Mouse (Mus musculus) liver, embryonic 14.5 days (tissue): ENCODE measurements at regions not wholly inside any gene's neighbourhood (a gene's known extent, or its start where the extent isn't known, plus 50 kb on each side); places are given as distances from the start of the nearest gene placed in this dataset.

Experiments used
- ATAC-seq: fragments of 200-750 bp; cut with Nextera tagmentation; 2 replicates; pipeline ENCODE4 v1.8.0; 2017; ENCODE audit warnings: moderate number of reproducible peaks, mild to moderate bottlenecking, moderate library complexity; ENCODE audit not compliant: insufficient read depth
- DNase-seq, 3 experiments: peaks; one replicate each; pipeline ENCODE4 v3.0.0-alpha.2; 2012 to 2013; ENCODE audit warnings: low read depth in 3 of 3, low spot score in 3 of 3
- H3K27ac ChIP-seq: fragments of 300-500 bp; sonication (generic); 2 replicates; pipeline ENCODE4 v1.5.1; 2014; ENCODE audit warnings: moderate library complexity, mild to moderate bottlenecking, control low read depth, inconsistent platforms
- H3K27me3 ChIP-seq: fragments of 300-500 bp; sonication (generic); 2 replicates; pipeline ENCODE4 v1.6.1; 2014; ENCODE audit warnings: mild to moderate bottlenecking, low read length, moderate library complexity; ENCODE audit not compliant: control insufficient read depth, insufficient read depth
- H3K36me3 ChIP-seq: fragments of 300-500 bp; sonication (generic); replicated peaks from 2 replicates; pipeline ENCODE4 v1.6.1; 2014; ENCODE audit warnings: low read depth; ENCODE audit not compliant: control insufficient read depth, insufficient read depth
- H3K4me1 ChIP-seq, 2 experiments: fragments of 200-500 bp in 1 of 2; fragments of 300-500 bp in 1 of 2; sonication (generic) in 1 of 2; replicated peaks; 2 replicates each; pipeline ENCODE4 v1.6.1; 2012 to 2014; ENCODE audit warnings: antibody characterized with exemption in 1 of 2, inconsistent platforms in 1 of 2, low read length in 1 of 2; ENCODE audit not compliant: control insufficient read depth in 2 of 2, insufficient read depth in 2 of 2
- H3K4me2 ChIP-seq: fragments of 300-500 bp; sonication (generic); 2 replicates; pipeline ENCODE4 v1.6.1; 2014; ENCODE audit warnings: low read depth, mild to moderate bottlenecking, control low read depth, moderate library complexity
- H3K4me3 ChIP-seq, 2 experiments: fragments of 200-500 bp in 1 of 2; fragments of 300-500 bp in 1 of 2; sonication (generic) in 1 of 2; 2 replicates each; pipeline ENCODE4 v1.5.1; 2012 to 2014; ENCODE audit warnings: low read depth in 2 of 2, low read length in 2 of 2, mild to moderate bottlenecking in 2 of 2, control low read depth in 1 of 2, inconsistent platforms in 1 of 2, moderate library complexity in 1 of 2; ENCODE audit not compliant: insufficient read depth in 1 of 2
- H3K9ac ChIP-seq: fragments of 300-500 bp; sonication (generic); replicated peaks from 2 replicates; pipeline ENCODE4 v1.6.1; 2014; ENCODE audit warnings: mild to moderate bottlenecking, control low read depth, moderate library complexity
- H3K9me3 ChIP-seq: fragments of 300-500 bp; sonication (generic); 2 replicates; pipeline ENCODE4 v1.6.1; 2016; ENCODE audit warnings: low read length, mixed read lengths; ENCODE audit not compliant: control insufficient read depth
- CTCF ChIP-seq: IDR thresholded peaks from 2 replicates; pipeline ENCODE4 v1.5.1; 2016; ENCODE audit warnings: antibody characterized with exemption, low read depth, control low read depth
- EP300 ChIP-seq: IDR thresholded peaks from 2 replicates; pipeline ENCODE4 v1.6.1; 2016; ENCODE audit warnings: antibody characterized with exemption, low read depth
- WGBS: fragments of 180-500 bp; shearing (Covaris S2); extraction: QIAGEN DNeasy Blood & Tissue Kit; methylation state at CpG from one replicate; pipeline ENCODE4 v1.1.7; 2014; ENCODE audit not compliant: insufficient replicate concordance; 5-methylcytosine and 5-hydroxymethylcytosine counted together

DNA sequence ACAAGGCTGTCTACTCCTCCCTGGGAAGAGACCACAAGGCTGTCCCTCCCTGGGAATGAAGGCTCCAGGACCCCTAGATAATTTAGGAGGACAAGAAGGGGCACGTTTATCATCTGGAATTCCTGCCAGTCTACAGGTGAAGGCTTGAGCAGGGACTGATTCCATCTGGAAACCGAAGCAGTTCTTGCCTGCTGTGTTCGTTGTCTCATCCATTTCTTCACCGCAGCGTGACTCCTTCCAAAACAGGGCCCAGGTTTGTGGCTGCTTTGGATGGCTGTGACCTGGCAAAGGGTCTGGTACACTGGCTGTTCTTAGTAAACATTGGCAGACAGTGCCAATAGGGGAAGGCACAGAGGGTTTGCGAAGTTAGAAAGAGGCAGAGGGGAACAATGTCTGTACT is 80.8 kb upstream of the Gmds start:
- 62% methylated on average over 6 of the region's 6 CpGs for WGBS
- no peaks in the 10 kb centered on the region for H3K9me3 ChIP-seq
- no peaks in the 10 kb centered on the region for H3K27me3 ChIP-seq
- H3K4me2 ChIP-seq: no peak overlapping the region
- H3K9ac ChIP-seq: no peak overlapping the region
- DNase-seq (no peak), ATAC-seq (no peak)
- H3K4me3 ChIP-seq: no peak overlapping the region
- no peak overlapping the region for H3K27ac ChIP-seq
- no peaks in the 10 kb centered on the region for H3K4me1 ChIP-seq
- TF ChIP-seq EP300: no peak
- TF ChIP-seq CTCF: no peak
- no peaks in the 10 kb centered on the region for H3K36me3 ChIP-seq

GRCm38 (mm10) chr13:32418655-32419054 is 80.1 kb upstream of the Gmds start:
- Histone ChIP-seq H3K36me3 (no peaks in the 10 kb centered on the region), H3K4me1 (no peaks in the 10 kb centered on the region), H3K4me2 (no peak overlapping the region), H3K9ac (no peak overlapping the region), H3K27me3 (no peaks in the 10 kb centered on the region), H3K27ac (no peak overlapping the region), H3K9me3 (no peaks in the 10 kb centered on the region), H3K4me3 (no peak overlapping the region)
- DNase-seq: no peak
- TF ChIP-seq EP300: no peak
- TF ChIP-seq CTCF: no peak
- WGBS: 47% methylated on average over 2 of the region's 2 CpGs
- ATAC-seq: no peak

DNA sequence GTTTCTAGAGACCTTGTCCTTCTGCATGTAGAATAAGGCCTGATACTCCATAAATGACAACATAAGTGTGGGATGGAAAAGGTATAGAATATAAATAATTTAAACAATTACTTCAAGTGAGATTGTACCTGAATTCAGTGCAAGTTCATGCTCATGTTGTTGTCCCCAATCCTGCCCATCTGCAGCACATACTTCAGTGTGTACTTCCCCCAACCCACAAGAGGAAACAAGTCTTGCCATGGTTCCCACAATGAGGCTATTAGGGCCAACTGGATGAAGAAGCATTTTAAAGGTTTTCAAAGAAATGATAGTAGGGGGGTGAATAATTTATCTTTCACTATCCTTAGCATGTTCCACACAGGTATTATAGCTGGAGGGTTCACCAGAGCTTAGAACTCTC is 79.4 kb upstream of the Gmds start:
- DNase-seq (no peak), ATAC-seq (no peak)
- Histone ChIP-seq H3K9me3 (no peaks in the 10 kb centered on the region), H3K9ac (no peak overlapping the region), H3K4me3 (no peak overlapping the region), H3K36me3 (no peaks in the 10 kb centered on the region), H3K4me1 (no peaks in the 10 kb centered on the region), H3K27me3 (no peaks in the 10 kb centered on the region), H3K4me2 (no peak overlapping the region), H3K27ac (no peak overlapping the region)
- no peak for TF ChIP-seq EP300
- no peak for TF ChIP-seq CTCF

GRCm38 (mm10) chr13:32411287-32411935 is 72.9 kb upstream of the Gmds start:
- no peaks in the 10 kb centered on the region for H3K9me3 ChIP-seq
- DNase-seq (peak; percentile 9 to 20 (median 9)), ATAC-seq (no peak)

DNA sequence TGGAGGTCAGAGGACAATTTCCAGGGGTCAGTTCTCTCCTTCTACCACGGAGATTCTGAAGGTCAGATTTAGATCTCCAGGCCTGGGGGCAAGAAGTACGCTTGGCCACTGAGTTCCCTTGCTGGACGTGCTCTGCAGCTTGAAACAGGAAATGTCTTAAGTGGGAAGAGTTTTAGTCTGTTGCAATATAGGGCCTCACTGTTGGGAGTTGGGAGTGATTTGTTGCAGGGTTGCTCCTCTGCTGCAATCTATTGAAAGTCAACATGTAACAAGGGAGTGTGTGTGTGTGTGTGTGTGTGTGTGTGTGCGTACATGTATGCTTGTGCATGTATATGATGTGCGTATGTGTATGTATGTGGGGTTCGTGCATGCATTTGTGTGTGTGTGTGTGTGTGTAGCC is 71.5 kb upstream of the Gmds start:
- Histone ChIP-seq H3K9me3 (no peaks in the 10 kb centered on the region), H3K36me3 (no peaks in the 10 kb centered on the region), H3K4me2 (no peak overlapping the region), H3K9ac (no peak overlapping the region), H3K27ac (no peak overlapping the region), H3K27me3 (no peaks in the 10 kb centered on the region), H3K4me1 (no peaks in the 10 kb centered on the region), H3K4me3 (no peak overlapping the region)
- TF ChIP-seq EP300: no peak
- no peak for TF ChIP-seq CTCF
- DNase-seq (no peak), ATAC-seq (no peak)
- WGBS: 50% methylated on average over 6 of the region's 6 CpGs

More at GRCm38 (mm10) chr13:32411287-32411935, 72.9 kb upstream of the Gmds start:
- 40% methylated on average over 14 of the region's 14 CpGs for WGBS
- H3K9ac ChIP-seq: no peak overlapping the region
- no peaks in the 10 kb centered on the region for H3K4me1 ChIP-seq
- no peak overlapping the region for H3K27ac ChIP-seq
- H3K4me3 ChIP-seq: no peak overlapping the region
- H3K27me3 ChIP-seq: no peaks in the 10 kb centered on the region
- H3K36me3 ChIP-seq: no peaks in the 10 kb centered on the region
- TF ChIP-seq EP300 (no peak), CTCF (peak; percentile 79)
- H3K4me2 ChIP-seq: no peak overlapping the region
